ENCODE assay signal across 9 mouse cellular contexts in genomic region chr7:29293131-29294065, GRCm38 (mm10). TPM values are rescaled to one million over a fixed set of nuclear protein-coding genes. Genes with fewer than 3 reads are reported as not detected.
DNase-seq lines count a peak whose midpoint lies in the region; TF ChIP-seq lines count a peak whose summit lies in the region.
"Had no signal": no experiment of that assay in that cellular context is flagged by ENCODE, and none has a peak within 500 bp of the region (broad histone marks: within the 10 kb centered on the region; RNA-seq: fewer than 3 reads in every experiment).

No protein-coding gene starts in this region.

- DNase-seq in spleen, adult 2 months (ENCODE audit: low read depth in 1 of 2, low spot score in 2 of 2), result no peak
- DNase-seq in spleen, postnatal 10 days (ENCODE audit: low spot score in 2 of 2), result no peak
- peak; percentile 98 for DNase-seq in heart, adult 11 months
- DNase-seq in kidney, adult 11 months, result peak; percentile 47
- DNase-seq in lung, postnatal 4 days, result peak; percentile 73 to 91
- DNase-seq in left cerebral cortex, adult 8-10 months (ENCODE audit: low spot score in 2 of 2), result no peak
- DNase-seq in layer of hippocampus, adult 9-10 months (ENCODE audit: low spot score), result no peak
- no peak for DNase-seq in yolk sac, embryonic 10.5 days (ENCODE audit: low spot score)

- no peak overlapping the region for H3K4me3 ChIP-seq in spleen, adult 2 months (ENCODE audit: extremely low read depth, insufficient read depth, insufficient read length)

- TF ChIP-seq POLR2A in spleen, adult 2 months (IDR thresholded peaks at IDR 0.05; ENCODE audit: low read depth, low read length), result no peak

- H3K27me3 ChIP-seq in spleen, adult 2 months (ENCODE audit: control insufficient read depth, insufficient read depth, low read length), result peaks cover 3% of the 10 kb centered on the region; the same call in 1 of the 2 replicates

- peaks cover 9% of the 10 kb centered on the region for H3K4me1 ChIP-seq in spleen, adult 2 months (ENCODE audit: control insufficient read depth, insufficient read depth, insufficient read length)

- 80% methylated on average over 19 of the region's 19 CpGs for WGBS in spleen, adult 2 months

- TF ChIP-seq CTCF in spleen, adult 2 months (IDR thresholded peaks at IDR 0.05; ENCODE audit: extremely low read depth, insufficient read depth, insufficient read length, insufficient replicate concordance), result no peak

- H3K36me3 ChIP-seq in spleen, adult 2 months (ENCODE audit: control insufficient read depth, insufficient read depth, low read length), result no peaks in the 10 kb centered on the region

- peak overlapping the region; percentile 26; the same call in 1 of the 2 replicates for H3K27ac ChIP-seq in spleen, adult 2 months (ENCODE audit: insufficient read depth, low read length)

RNA-seq across cellular contexts. Expression of gene Ppp1r14a, which starts 4.3 kb away (rescaled TPM):
- polyA plus RNA-seq in spleen, adult 2 months (2012; rRNA removed), result 27.3 and 62.6 TPM in 2 replicates
- total RNA-seq in left cerebral cortex, adult 8-10 months (2022), result 10 to 100 TPM; 35.3 to 41.0 (median 39.8) TPM

RNA-seq across cellular contexts. Expression of gene Dpf1, which starts 10.4 kb away (rescaled TPM):
- polyA plus RNA-seq in spleen, adult 2 months (2012; rRNA removed), result 0.06 and 0.35 TPM in 2 replicates
- total RNA-seq in left cerebral cortex, adult 8-10 months (2022), result 100 to 1,000 TPM in 2 of 4 experiments, 10 to 100 TPM in 2; 87.4 to 112 (median 99.7) TPM

RNA-seq across cellular contexts. Expression of gene Spint2, which starts 11.7 kb away (rescaled TPM):
- polyA plus RNA-seq in spleen, adult 2 months (2012; rRNA removed), result 69.7 and 88.3 TPM in 2 replicates
- total RNA-seq in left cerebral cortex, adult 8-10 months (2022), result 10 to 100 TPM; 27.9 to 38.2 (median 33.0) TPM

RNA-seq across cellular contexts. Expression of gene 2200002D01Rik, which starts 45.1 kb away (rescaled TPM):
- polyA plus RNA-seq in spleen, adult 2 months (2012; rRNA removed), result 0.51 and 1.0 TPM in 2 replicates
- not detected for total RNA-seq in left cerebral cortex, adult 8-10 months (2022)
- total RNA-seq: left cerebral cortex, postnatal 10 days had no signal

RNA-seq across cellular contexts. Expression of gene Yif1b, which starts 55.3 kb away (rescaled TPM):
- 74.2 and 97.6 TPM in 2 replicates for polyA plus RNA-seq in spleen, adult 2 months (2012; rRNA removed)
- total RNA-seq in left cerebral cortex, adult 8-10 months (2022), result 10 to 100 TPM; 50.5 to 55.8 (median 53.6) TPM

Comparison
In these comparisons a context has a peak if more than half of its experiments do, and no peak if none do; other contexts are left out.
1. DNase-seq: peak in heart, adult 11 months (single experiment), kidney, adult 11 months (single experiment) and lung, postnatal 4 days (2 of 2); none in spleen, adult 2 months (0 of 2), spleen, postnatal 10 days (0 of 2), left cerebral cortex, adult 8-10 months (0 of 2), layer of hippocampus, adult 9-10 months (single experiment) and yolk sac, embryonic 10.5 days (single experiment).